9 mouse cellular contexts compared by ENCODE assay signal in genomic region chr8:105326968-105327367, GRCm38 (mm10). TPM values are rescaled to one million over a fixed set of nuclear protein-coding genes. Genes with fewer than 3 reads are reported as not detected.
A peak's percentile ranks its signal among the peaks of the same experiment; 100 is the strongest.
DNase-seq lines count a peak whose midpoint lies in the region; ATAC-seq and TF ChIP-seq lines count a peak whose summit lies in the region.
"Had no signal": no experiment of that assay in that cellular context is flagged by ENCODE, and none has a peak within 500 bp of the region (broad histone marks: within the 10 kb centered on the region; RNA-seq: fewer than 3 reads in every experiment).

No protein-coding gene starts in this region.

- H3K36me3 ChIP-seq in lung, embryonic 16.5 days (ENCODE audit: control insufficient read depth, insufficient read depth, low read length), result peaks cover 40% of the 10 kb centered on the region
- peaks cover 53% of the 10 kb centered on the region for H3K36me3 ChIP-seq in forebrain, embryonic 10.5 days (replicated peaks)
- H3K36me3 ChIP-seq in limb, embryonic 11.5 days (ENCODE audit: control insufficient read depth, insufficient read depth, low read length), result peaks cover 23% of the 10 kb centered on the region

- no peak for TF ChIP-seq POLR2A in olfactory bulb, adult 2 months (IDR thresholded peaks at IDR 0.05; ENCODE audit: insufficient read depth, low read depth, low read length)

- no peaks in the 10 kb centered on the region for H3K9me3 ChIP-seq in lung, embryonic 16.5 days (ENCODE audit: control insufficient read depth, low read length)
- no peaks in the 10 kb centered on the region for H3K9me3 ChIP-seq in forebrain, embryonic 10.5 days
- no peaks in the 10 kb centered on the region for H3K9me3 ChIP-seq in limb, embryonic 11.5 days (ENCODE audit: control insufficient read depth, low read length)

- H3K27me3 ChIP-seq in lung, embryonic 16.5 days (ENCODE audit: control insufficient read depth, insufficient read depth, low read depth, low read length), result no peaks in the 10 kb centered on the region
- H3K27me3 ChIP-seq in forebrain, embryonic 10.5 days (ENCODE audit: poor library complexity, severe bottlenecking), result no peaks in the 10 kb centered on the region
- no peaks in the 10 kb centered on the region for H3K27me3 ChIP-seq in limb, embryonic 11.5 days (ENCODE audit: control insufficient read depth, insufficient read depth, low read length)

- peak overlapping the region; percentile 91 for H3K27ac ChIP-seq in lung, embryonic 16.5 days (ENCODE audit: low read length)
- peak overlapping the region; percentile 88 for H3K27ac ChIP-seq in forebrain, embryonic 10.5 days
- no peak overlapping the region for H3K27ac ChIP-seq in limb, embryonic 11.5 days (replicated peaks; ENCODE audit: low read depth, low read length)
- H3K27ac ChIP-seq in olfactory bulb, adult 2 months (ENCODE audit: insufficient read depth, low read depth, low read length), result no peak overlapping the region

- TF ChIP-seq CTCF in olfactory bulb, adult 2 months (IDR thresholded peaks at IDR 0.05; ENCODE audit: insufficient read depth, low read depth, low read length), result no peak

- peak overlapping the region; percentile 86 for H3K4me2 ChIP-seq in lung, embryonic 16.5 days (ENCODE audit: low read depth, low read length)
- H3K4me2 ChIP-seq in limb, embryonic 11.5 days (ENCODE audit: low read depth, severe bottlenecking), result peak overlapping the region; percentile 88

- ATAC-seq in lung, embryonic 16.5 days (ENCODE audit: low read depth), result no peak
- no peak for ATAC-seq in limb, embryonic 11.5 days (ENCODE audit: insufficient number of reproducible peaks, low FRiP score, low TSS enrichment, low read depth)

- 35% methylated on average over 6 of the region's 6 CpGs for WGBS in lung, embryonic 16.5 days
- 39% methylated on average over 6 of the region's 6 CpGs for WGBS in forebrain, embryonic 10.5 days
- WGBS in limb, embryonic 11.5 days, result 44% methylated on average over 6 of the region's 6 CpGs
- WGBS in olfactory bulb, adult 2 months, result 21% methylated on average over 6 of the region's 6 CpGs

- no peak for DNase-seq in lung, postnatal 36 days
- no peak for DNase-seq in forebrain, embryonic 10.5 days (ENCODE audit: extremely low spot score, low spot score)
- no peak for DNase-seq in limb, embryonic 11.5 days (ENCODE audit: low spot score)
- no peak for DNase-seq in adrenal gland, postnatal 25 days
- DNase-seq in right cerebral cortex, postnatal 25 days, result no peak
- no peak for DNase-seq in adrenal gland, postnatal 4 days (ENCODE audit: low spot score in 2 of 2)
- DNase-seq: kidney, postnatal 10 days had no signal

- H3K4me3 ChIP-seq in lung, embryonic 16.5 days (ENCODE audit: low read length), result peak overlapping the region; percentile 67
- peak overlapping the region; percentile 76 for H3K4me3 ChIP-seq in forebrain, embryonic 10.5 days
- H3K4me3 ChIP-seq in limb, embryonic 11.5 days (ENCODE audit: low read depth, low read length), result peak overlapping the region; percentile 82
- peak overlapping the region; percentile 69 for H3K4me3 ChIP-seq in olfactory bulb, adult 2 months (ENCODE audit: insufficient read depth, low read depth, low read length)

- H3K9ac ChIP-seq in lung, embryonic 16.5 days (ENCODE audit: low read length), result peak overlapping the region; percentile 78
- peak overlapping the region; percentile 67 for H3K9ac ChIP-seq in limb, embryonic 11.5 days (ENCODE audit: low read length)

- H3K4me1 ChIP-seq in lung, embryonic 16.5 days (replicated peaks; ENCODE audit: control insufficient read depth, insufficient read depth, low read length), result peaks cover 18% of the 10 kb centered on the region
- peaks cover 23% of the 10 kb centered on the region for H3K4me1 ChIP-seq in forebrain, embryonic 10.5 days
- H3K4me1 ChIP-seq in limb, embryonic 11.5 days (ENCODE audit: control insufficient read depth, insufficient read depth, low read length), result peaks cover 14% of the 10 kb centered on the region; the same call in 1 of the 2 replicates
- H3K4me1 ChIP-seq in olfactory bulb, adult 2 months (ENCODE audit: control insufficient read depth, insufficient read depth, low read length), result peaks cover 9% of the 10 kb centered on the region

RNA-seq across cellular contexts. Expression of gene Tmem208, which starts 0.8 kb away (rescaled TPM):
- 115 and 125 TPM in 2 replicates for polyA plus RNA-seq in lung, embryonic 16.5 days (2015; fragmentation: Nextera tagmentation; extraction: Ambion mirVana)
- polyA plus RNA-seq in forebrain, embryonic 10.5 days (2016; fragmentation: Nextera tagmentation; extraction: Ambion mirVana), result 95.3 and 96.6 TPM in 2 replicates
- 87.5 and 99.0 TPM in 2 replicates for polyA plus RNA-seq in limb, embryonic 11.5 days (2014; fragmentation: Nextera tagmentation; extraction: Ambion mirVana)
- not detected in 2 replicates for polyA plus RNA-seq in olfactory bulb, adult 2 months (2012; ENCODE audit: insufficient read depth, insufficient read length, low replicate concordance, missing spikeins)
- total RNA-seq in adrenal gland, postnatal 25 days (2021), result 61.4 and 66.9 TPM in 2 replicates
- 10 to 100 TPM; 48.5 to 49.2 TPM for total RNA-seq in adrenal gland, postnatal 4 days (2021)

RNA-seq across cellular contexts. Expression of gene Lrrc29, which starts 0.9 kb away (rescaled TPM):
- polyA plus RNA-seq in lung, embryonic 16.5 days (2015; fragmentation: Nextera tagmentation; extraction: Ambion mirVana), result 2.1 and 2.6 TPM in 2 replicates
- polyA plus RNA-seq in forebrain, embryonic 10.5 days (2016; fragmentation: Nextera tagmentation; extraction: Ambion mirVana), result 1.4 TPM in 2 replicates
- polyA plus RNA-seq in limb, embryonic 11.5 days (2014; fragmentation: Nextera tagmentation; extraction: Ambion mirVana), result 0.64 and 0.92 TPM in 2 replicates
- not detected in 2 replicates for polyA plus RNA-seq in olfactory bulb, adult 2 months (2012; ENCODE audit: insufficient read depth, insufficient read length, low replicate concordance, missing spikeins)
- total RNA-seq in adrenal gland, postnatal 25 days (2021), result 4.9 and 7.4 TPM in 2 replicates
- 10 to 100 TPM; 14.3 to 16.3 TPM for total RNA-seq in adrenal gland, postnatal 4 days (2021)

RNA-seq across cellular contexts. Expression of gene Fhod1, which starts 20.8 kb away (rescaled TPM):
- polyA plus RNA-seq in lung, embryonic 16.5 days (2015; fragmentation: Nextera tagmentation; extraction: Ambion mirVana), result 12.7 and 15.8 TPM in 2 replicates
- polyA plus RNA-seq in forebrain, embryonic 10.5 days (2016; fragmentation: Nextera tagmentation; extraction: Ambion mirVana), result 2.1 and 2.2 TPM in 2 replicates
- 3.4 and 3.7 TPM in 2 replicates for polyA plus RNA-seq in limb, embryonic 11.5 days (2014; fragmentation: Nextera tagmentation; extraction: Ambion mirVana)
- not detected in 2 replicates for polyA plus RNA-seq in olfactory bulb, adult 2 months (2012; ENCODE audit: insufficient read depth, insufficient read length, low replicate concordance, missing spikeins)
- total RNA-seq in adrenal gland, postnatal 25 days (2021), result 14.0 and 18.4 TPM in 2 replicates
- total RNA-seq in adrenal gland, postnatal 4 days (2021), result 10 to 100 TPM; 17.9 to 18.8 TPM

RNA-seq across cellular contexts. Expression of gene Elmo3, which starts 21.6 kb away (rescaled TPM):
- polyA plus RNA-seq in lung, embryonic 16.5 days (2015; fragmentation: Nextera tagmentation; extraction: Ambion mirVana), result 14.8 and 15.6 TPM in 2 replicates
- polyA plus RNA-seq in forebrain, embryonic 10.5 days (2016; fragmentation: Nextera tagmentation; extraction: Ambion mirVana), result 1.8 and 1.9 TPM in 2 replicates
- polyA plus RNA-seq in limb, embryonic 11.5 days (2014; fragmentation: Nextera tagmentation; extraction: Ambion mirVana), result 2.6 and 3.7 TPM in 2 replicates
- polyA plus RNA-seq in olfactory bulb, adult 2 months (2012; ENCODE audit: insufficient read depth, insufficient read length, low replicate concordance, missing spikeins), result not detected in 2 replicates
- total RNA-seq in adrenal gland, postnatal 25 days (2021), result 3.9 and 9.8 TPM in 2 replicates
- total RNA-seq in adrenal gland, postnatal 4 days (2021), result 10 to 100 TPM in 1 of 2 experiments, 1 to 10 TPM in 1; 9.2 to 13.6 TPM

RNA-seq across cellular contexts. Expression of gene Slc9a5, which starts 21.7 kb away (rescaled TPM):
- polyA plus RNA-seq in lung, embryonic 16.5 days (2015; fragmentation: Nextera tagmentation; extraction: Ambion mirVana), result 5.5 and 6.3 TPM in 2 replicates
- 5.2 and 5.5 TPM in 2 replicates for polyA plus RNA-seq in forebrain, embryonic 10.5 days (2016; fragmentation: Nextera tagmentation; extraction: Ambion mirVana)
- polyA plus RNA-seq in limb, embryonic 11.5 days (2014; fragmentation: Nextera tagmentation; extraction: Ambion mirVana), result 6.4 and 8.3 TPM in 2 replicates
- not detected in 2 replicates for polyA plus RNA-seq in olfactory bulb, adult 2 months (2012; ENCODE audit: insufficient read depth, insufficient read length, low replicate concordance, missing spikeins)
- 1.3 and 2.7 TPM in 2 replicates for total RNA-seq in adrenal gland, postnatal 25 days (2021)
- 1 to 10 TPM; 5.5 to 5.8 TPM for total RNA-seq in adrenal gland, postnatal 4 days (2021)

Comparison
In these comparisons a context has a peak if more than half of its experiments do, and no peak if none do; other contexts are left out.
1. H3K27ac ChIP-seq: peak in lung, embryonic 16.5 days (single experiment) and forebrain, embryonic 10.5 days (single experiment); none in limb, embryonic 11.5 days (single experiment) and olfactory bulb, adult 2 months (single experiment).
2. RNA of gene Tmem208, which starts 0.8 kb away (polyA plus RNA-seq): 115 to 125 TPM in lung, embryonic 16.5 days, 87.5 to 99.0 TPM in limb, embryonic 11.5 days and 95.3 to 96.6 TPM in forebrain, embryonic 10.5 days; not detected in olfactory bulb, adult 2 months; every median in the first group is over 10 times any median in the second.
3. Peak in every context shown above with its lines, with median percentiles within 50 percentile points of each other: H3K4me3 ChIP-seq.